21 mouse cellular contexts compared by ENCODE assay signal in genomic region chr17:6775221-6775620, GRCm38 (mm10). TPM values are rescaled to one million over a fixed set of nuclear protein-coding genes. Genes with fewer than 3 reads are reported as not detected.
DNase-seq lines count a peak whose midpoint lies in the region; ATAC-seq and TF ChIP-seq lines count a peak whose summit lies in the region.
"Had no signal": no experiment of that assay in that cellular context is flagged by ENCODE, and none has a peak within 500 bp of the region (broad histone marks: within the 10 kb centered on the region; RNA-seq: fewer than 3 reads in every experiment).

No protein-coding gene starts in this region.

- no peak overlapping the region for H3K4me3 ChIP-seq in hindbrain, postnatal 0 days (ENCODE audit: low read length)
- no peak overlapping the region for H3K4me3 ChIP-seq in hindbrain, embryonic 11.5 days (ENCODE audit: low read depth, low read length)
- no peak overlapping the region for H3K4me3 ChIP-seq in thymus, adult 2 months (ENCODE audit: control insufficient read depth, insufficient read depth, low read length)
- H3K4me3 ChIP-seq: embryonic facial prominence, embryonic 12.5 days; heart, embryonic 15.5 days; limb, embryonic 12.5 days; liver, embryonic 13.5 days; megakaryocyte, embryonic 14.5 days; neural tube, embryonic 13.5 days had no signal

- no peaks in the 10 kb centered on the region for H3K36me3 ChIP-seq in hindbrain, postnatal 0 days (ENCODE audit: insufficient read depth, low read length)
- no peaks in the 10 kb centered on the region for H3K36me3 ChIP-seq in hindbrain, embryonic 11.5 days (ENCODE audit: control insufficient read depth, insufficient read depth, low read length)
- H3K36me3 ChIP-seq in thymus, adult 2 months (ENCODE audit: control insufficient read depth, insufficient read depth, low read length) = peaks cover 17% of the 10 kb centered on the region; the same call in 1 of the 2 replicates
- peaks cover 4% of the 10 kb centered on the region for H3K36me3 ChIP-seq in splenic B cell, adult 2 months (ENCODE audit: control insufficient read depth, insufficient read depth, low read length, poor library complexity, severe bottlenecking)
- H3K36me3 ChIP-seq: embryonic facial prominence, embryonic 12.5 days; heart, embryonic 15.5 days; limb, embryonic 12.5 days; neural tube, embryonic 13.5 days had no signal

- H3K4me1 ChIP-seq in hindbrain, postnatal 0 days (ENCODE audit: insufficient read depth, low read length) = peaks cover 14% of the 10 kb centered on the region; the same call in 1 of the 2 replicates
- H3K4me1 ChIP-seq in hindbrain, embryonic 11.5 days (replicated peaks; ENCODE audit: control insufficient read depth, insufficient read depth, low read length) = peaks cover 7% of the 10 kb centered on the region
- H3K4me1 ChIP-seq in thymus, adult 2 months (replicated peaks; ENCODE audit: control insufficient read depth, insufficient read depth, low read length) = peaks cover 69% of the 10 kb centered on the region

- no peak for TF ChIP-seq POLR2A in thymus, adult 2 months (IDR thresholded peaks at IDR 0.05; ENCODE audit: control insufficient read depth, extremely low read depth, insufficient read depth, low read length, poor library complexity)

- H3K9ac ChIP-seq in hindbrain, postnatal 0 days (replicated peaks; ENCODE audit: low read length) = no peak overlapping the region
- H3K9ac ChIP-seq in hindbrain, embryonic 11.5 days (ENCODE audit: low read depth, low read length) = no peak overlapping the region
- H3K9ac ChIP-seq: embryonic facial prominence, embryonic 12.5 days; heart, embryonic 15.5 days; limb, embryonic 12.5 days; liver, embryonic 13.5 days; neural tube, embryonic 13.5 days had no signal

- ATAC-seq in hindbrain, postnatal 0 days = no peak
- no peak for ATAC-seq in hindbrain, embryonic 11.5 days (ENCODE audit: low FRiP score)
- ATAC-seq in erythroblast, adult 5-6 weeks (replicated peaks; ENCODE audit: low FRiP score, poor library complexity, severe bottlenecking) = no peak
- ATAC-seq: intestine, embryonic 16.5 days had no signal

- no peak for TF ChIP-seq CTCF in hindbrain, postnatal 0 days (IDR thresholded peaks at IDR 0.05; ENCODE audit: low read depth)
- TF ChIP-seq CTCF in thymus, adult 2 months (IDR thresholded peaks at IDR 0.05; ENCODE audit: borderline replicate concordance, control insufficient read depth, extremely low read depth, insufficient read depth, low read length, poor library complexity) = no peak

- H3K27ac ChIP-seq in hindbrain, postnatal 0 days = no peak overlapping the region
- no peak overlapping the region for H3K27ac ChIP-seq in hindbrain, embryonic 11.5 days (ENCODE audit: low read depth, low read length)
- peak overlapping the region; percentile 55; the same call in 1 of the 2 replicates for H3K27ac ChIP-seq in thymus, adult 2 months (ENCODE audit: control insufficient read depth, insufficient read depth, low read length)
- H3K27ac ChIP-seq: embryonic facial prominence, embryonic 12.5 days; limb, embryonic 12.5 days; liver, embryonic 13.5 days; neural tube, embryonic 13.5 days; stomach, postnatal 0 days had no signal

- no peak overlapping the region for H3K4me2 ChIP-seq in hindbrain, postnatal 0 days (ENCODE audit: low read depth, low read length)
- H3K4me2 ChIP-seq in hindbrain, embryonic 11.5 days (replicated peaks; ENCODE audit: low read depth, low read length) = no peak overlapping the region
- H3K4me2 ChIP-seq: embryonic facial prominence, embryonic 12.5 days; heart, embryonic 15.5 days; limb, embryonic 12.5 days; liver, embryonic 13.5 days; neural tube, embryonic 13.5 days had no signal

- WGBS in hindbrain, postnatal 0 days = 44% methylated on average over 9 of the region's 9 CpGs
- WGBS in hindbrain, embryonic 11.5 days = 55% methylated on average over 9 of the region's 9 CpGs
- 62% methylated on average over 9 of the region's 9 CpGs for whole genome bisulfite sequencing in thymus, adult 2 months

- no peaks in the 10 kb centered on the region for H3K27me3 ChIP-seq in hindbrain, postnatal 0 days (ENCODE audit: insufficient read depth, low read length)
- H3K27me3 ChIP-seq in hindbrain, embryonic 11.5 days (ENCODE audit: control insufficient read depth, insufficient read depth, low read length) = peaks cover 7% of the 10 kb centered on the region
- H3K27me3 ChIP-seq in thymus, adult 2 months (ENCODE audit: control insufficient read depth, insufficient read depth, low read length) = no peaks in the 10 kb centered on the region
- no peaks in the 10 kb centered on the region for H3K27me3 ChIP-seq in splenic B cell, adult 2 months (ENCODE audit: control insufficient read depth, insufficient read depth, low read length, poor library complexity, severe bottlenecking)
- H3K27me3 ChIP-seq: heart, embryonic 15.5 days; liver, embryonic 13.5 days; megakaryocyte, embryonic 14.5 days had no signal

- DNase-seq in hindbrain, postnatal 0 days (ENCODE audit: low spot score) = peak; percentile 18
- DNase-seq in hindbrain, embryonic 11.5 days (ENCODE audit: low spot score) = no peak
- DNase-seq in thymus, adult 2 months = no peak
- DNase-seq in thymus, adult 18-20 months = no peak
- DNase-seq in R1 (ENCODE audit: low read depth, low spot score) = peak; percentile 80
- DNase-seq in splenic B cell, adult 2 months (ENCODE audit: low read depth, low spot score) = peak; percentile 84
- no peak for DNase-seq in right cerebral cortex, postnatal 14 days
- DNase-seq: adrenal gland, postnatal 36 days; cerebellum, adult 2 months; heart, adult 11 months; kidney, postnatal 14 days; liver, embryonic 13.5 days; lung, postnatal 10 days had no signal

- no peaks in the 10 kb centered on the region for H3K9me3 ChIP-seq in hindbrain, postnatal 0 days (ENCODE audit: low read length)
- H3K9me3 ChIP-seq in hindbrain, embryonic 11.5 days (ENCODE audit: control insufficient read depth, low read length) = no peaks in the 10 kb centered on the region
- H3K9me3 ChIP-seq: embryonic facial prominence, embryonic 12.5 days; heart, embryonic 15.5 days; limb, embryonic 12.5 days; liver, embryonic 13.5 days; megakaryocyte, embryonic 14.5 days; neural tube, embryonic 13.5 days had no signal

RNA-seq across cellular contexts. Expression of gene Ezr, which starts 7.4 kb away (rescaled TPM):
- 44.7 and 52.6 TPM in 2 replicates for total RNA-seq in hindbrain, postnatal 0 days (2014; rRNA removed)
- 62.4 and 72.7 TPM in 2 replicates for polyA plus RNA-seq in hindbrain, postnatal 0 days (2015; fragmentation: Nextera tagmentation; extraction: Ambion mirVana)
- polyA plus RNA-seq in hindbrain, embryonic 11.5 days (2014; fragmentation: Nextera tagmentation; extraction: Ambion mirVana) = 73.8 and 91.1 TPM in 2 replicates
- 149 and 189 TPM in 2 replicates for polyA plus RNA-seq in thymus, adult 2 months (2012; rRNA removed)
- total RNA-seq in erythroblast, adult 5-6 weeks (2015; ENCODE audit: low replicate concordance) = 9.4 and 23.2 TPM in 2 replicates
- total RNA-seq in erythroblast, adult 5-6 weeks (2017; ENCODE audit: low replicate concordance) = 64.2 and 120 TPM in 2 replicates

Comparison
In these comparisons a context has a peak if more than half of its experiments do, and no peak if none do; other contexts are left out.
1. DNase-seq: peak in hindbrain, postnatal 0 days (single experiment), R1 (single experiment) and splenic B cell, adult 2 months (single experiment); none in hindbrain, embryonic 11.5 days (single experiment), thymus, adult 2 months (single experiment), thymus, adult 18-20 months (0 of 2) and right cerebral cortex, postnatal 14 days (single experiment).